Mouse (Mus musculus) embryonic fibroblast, embryonic 13.5 days (primary cell): ENCODE measurements at regions not wholly inside any gene's neighbourhood (a gene's known extent, or its start where the extent isn't known, plus 50 kb on each side); places are given as distances from the start of the nearest gene placed in this dataset.

Experiments
- H3K27ac ChIP-seq: 2 replicates; pipeline ENCODE4 v1.5.1; 2012; ENCODE audit warnings: low read length, control low read depth, inconsistent platforms; ENCODE audit not compliant: insufficient read depth
- H3K4me1 ChIP-seq: 2 replicates; pipeline ENCODE4 v1.6.1; 2011; ENCODE audit warnings: low read length; ENCODE audit not compliant: control insufficient read depth, insufficient read depth
- H3K4me3 ChIP-seq: 2 replicates; pipeline ENCODE4 v1.5.1; 2011; ENCODE audit warnings: mild to moderate bottlenecking, control low read depth, low read length; ENCODE audit not compliant: insufficient read depth
- CTCF ChIP-seq: IDR thresholded peaks from 2 replicates; pipeline ENCODE4 v1.5.1; 2011; ENCODE audit warnings: mild to moderate bottlenecking, control low read depth, low read length, moderate library complexity, borderline replicate concordance; ENCODE audit not compliant: insufficient read depth
- POLR2A ChIP-seq: IDR thresholded peaks from 2 replicates; pipeline ENCODE4 v1.6.1; 2011; ENCODE audit warnings: low read depth, mild to moderate bottlenecking, control low read depth, low read length, moderate library complexity

DNA sequence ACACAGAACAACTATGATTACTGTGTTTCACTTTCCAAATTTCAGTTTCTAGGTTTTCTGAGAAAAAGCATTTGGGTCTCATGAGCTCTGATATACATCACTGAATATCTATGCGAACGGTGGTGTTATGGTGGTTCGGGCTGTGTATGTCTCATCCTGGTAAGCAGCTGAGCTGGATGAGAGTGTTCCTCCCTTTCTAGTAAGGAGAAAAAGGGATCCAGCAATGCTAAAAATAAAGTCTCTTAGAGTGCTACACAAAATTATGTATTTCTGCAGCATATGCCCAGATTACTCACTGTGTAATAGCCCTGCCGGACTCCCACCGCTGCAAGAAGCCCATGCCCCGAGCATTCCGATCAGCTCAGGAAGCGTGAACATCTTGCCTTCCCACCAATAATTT is 173.4 kb upstream of the Ppargc1a start:
- no peak overlapping the region for H3K27ac ChIP-seq
- H3K4me3 ChIP-seq: no peak overlapping the region
- no peaks in the 10 kb centered on the region for H3K4me1 ChIP-seq
- no peak for TF ChIP-seq CTCF
- TF ChIP-seq POLR2A: no peak

DNA sequence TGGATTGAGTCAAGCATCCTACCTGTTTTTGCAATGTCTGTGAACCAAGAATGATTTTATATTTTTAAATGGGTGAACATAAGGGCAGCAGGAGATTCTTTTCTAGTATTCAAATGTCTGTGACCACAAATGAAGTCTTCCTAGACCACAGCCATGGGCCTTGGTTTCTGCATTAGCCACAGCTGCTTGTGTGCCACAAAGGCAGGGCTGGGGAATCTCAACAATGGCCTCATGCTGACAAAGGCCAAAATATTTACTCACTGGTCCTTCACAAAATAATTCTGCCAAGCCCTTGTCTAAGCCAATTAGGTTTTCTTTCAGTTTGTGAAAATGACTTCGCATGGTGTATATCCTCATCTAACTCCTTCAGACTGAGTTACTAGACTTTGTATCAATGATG is 162.7 kb upstream of the Ppargc1a start:
- Histone ChIP-seq H3K4me3 (no peak overlapping the region), H3K4me1 (no peaks in the 10 kb centered on the region), H3K27ac (no peak overlapping the region)
- no peak for TF ChIP-seq POLR2A
- no peak for TF ChIP-seq CTCF

DNA sequence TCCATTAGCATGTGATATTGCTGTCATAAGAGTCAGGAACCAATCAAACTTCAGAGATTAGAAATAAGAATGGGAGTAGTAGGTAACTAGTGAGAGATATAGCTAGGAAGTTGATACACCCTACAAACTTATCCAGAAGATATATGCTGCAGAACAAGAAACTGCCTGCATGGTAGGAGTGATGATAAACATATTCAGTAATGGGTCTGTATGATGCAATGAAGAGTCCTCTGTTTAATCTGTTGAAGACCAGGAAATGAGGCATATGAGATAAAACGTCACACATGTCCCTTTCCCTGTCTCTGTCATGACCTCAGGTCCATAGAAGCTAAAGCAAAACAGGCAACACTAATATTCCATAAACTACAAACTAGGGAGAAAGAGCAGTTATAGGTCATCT is 162.2 kb upstream of the Ppargc1a start:
- H3K4me1 ChIP-seq: no peaks in the 10 kb centered on the region
- H3K27ac ChIP-seq: no peak overlapping the region
- TF ChIP-seq CTCF (no peak), POLR2A (no peak)
- H3K4me3 ChIP-seq: no peak overlapping the region

- H3K4me1 ChIP-seq: no peaks in the 10 kb centered on the region
- H3K4me3 ChIP-seq: no peak overlapping the region
- TF ChIP-seq POLR2A: no peak
- H3K27ac ChIP-seq: no peak overlapping the region
These were observed 159.2 kb upstream of the Ppargc1a start for GRCm38 (mm10) chr5:51726762-51727161.

- Histone ChIP-seq H3K4me3 (no peak overlapping the region), H3K4me1 (no peaks in the 10 kb centered on the region), H3K27ac (no peak overlapping the region)
- no peak for TF ChIP-seq CTCF
- TF ChIP-seq POLR2A: no peak
These were observed 151.4 kb upstream of the Ppargc1a start for GRCm38 (mm10) chr5:51718911-51719310.

- no peaks in the 10 kb centered on the region for H3K4me1 ChIP-seq
- TF ChIP-seq CTCF: no peak
- no peak for TF ChIP-seq POLR2A
- H3K4me3 ChIP-seq: no peak overlapping the region
- no peak overlapping the region for H3K27ac ChIP-seq
These were observed 150.9 kb upstream of the Ppargc1a start for GRCm38 (mm10) chr5:51718451-51718850.

DNA sequence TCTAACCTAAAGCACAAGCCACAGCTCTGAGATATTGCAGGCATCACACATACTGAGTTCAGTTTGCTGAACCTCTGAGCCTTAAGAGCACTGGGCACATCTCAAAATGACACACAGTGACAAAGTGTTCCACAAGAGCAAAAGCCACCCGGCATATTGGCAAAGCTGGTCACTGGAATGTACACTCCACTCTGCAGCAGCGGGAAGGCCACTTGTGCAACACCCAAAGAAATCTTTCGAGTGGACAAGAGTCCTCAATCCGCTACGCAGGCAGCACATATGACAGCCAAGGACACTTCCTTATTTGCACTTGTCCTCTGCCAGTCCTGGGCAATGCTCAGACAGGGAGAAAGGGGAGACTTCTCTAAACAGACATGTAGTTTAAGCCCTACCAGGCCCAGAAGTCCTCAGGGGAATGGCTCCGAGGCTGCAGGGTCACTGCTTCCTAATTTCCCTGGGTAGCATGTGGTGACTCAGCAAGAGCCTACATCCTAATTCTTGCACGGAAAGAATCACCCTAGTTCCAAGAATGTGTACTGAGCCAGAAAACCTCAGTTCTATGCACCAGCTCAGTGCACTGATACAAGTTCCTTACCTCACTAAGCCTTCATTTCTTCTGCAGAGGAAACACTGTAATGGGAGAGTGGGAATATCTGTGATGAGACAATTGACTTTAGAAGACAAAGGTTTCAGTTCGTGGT is 144.5 kb upstream of the Ppargc1a start:
- TF ChIP-seq POLR2A (no peak), CTCF (no peak)
- no peak overlapping the region for H3K4me3 ChIP-seq
- H3K27ac ChIP-seq: no peak overlapping the region
- H3K4me1 ChIP-seq: peaks cover 10% of the 10 kb centered on the region

GRCm38 (mm10) chr5:51710664-51711063 is 143.1 kb upstream of the Ppargc1a start:
- Histone ChIP-seq H3K4me3 (no peak overlapping the region), H3K4me1 (peaks cover 10% of the 10 kb centered on the region), H3K27ac (no peak overlapping the region)
- TF ChIP-seq POLR2A (no peak), CTCF (no peak)

DNA sequence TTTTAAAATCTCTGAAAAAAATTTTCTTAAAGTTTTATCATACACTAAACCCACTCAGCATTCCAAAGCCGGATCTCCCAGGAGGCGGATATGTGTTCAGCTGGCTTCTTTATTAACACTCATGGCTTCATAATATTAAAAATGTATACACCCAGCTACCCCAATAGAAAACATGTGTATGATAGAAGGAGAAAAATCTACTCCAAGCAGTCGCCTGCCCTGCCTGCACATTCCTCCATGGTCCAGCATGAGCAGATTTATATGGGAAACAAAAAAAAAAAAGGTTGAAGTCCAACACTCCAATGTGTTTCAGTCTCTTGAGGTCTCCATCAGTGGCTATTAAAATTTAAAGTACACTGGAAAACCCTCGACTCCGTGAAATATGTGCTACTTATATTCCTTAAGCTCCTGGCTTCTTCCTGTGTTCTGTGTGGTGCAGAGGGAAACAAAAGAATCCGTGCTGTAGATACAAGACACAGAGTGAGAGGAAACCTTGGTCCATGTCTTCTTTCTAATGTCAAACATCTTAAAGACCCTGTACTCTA is 142.0 kb upstream of the Ppargc1a start:
- no peak for TF ChIP-seq CTCF
- no peak for TF ChIP-seq POLR2A
- peaks cover 10% of the 10 kb centered on the region for H3K4me1 ChIP-seq
- no peak overlapping the region for H3K27ac ChIP-seq
- no peak overlapping the region for H3K4me3 ChIP-seq

GRCm38 (mm10) chr5:51679884-51680283 is 112.4 kb upstream of the Ppargc1a start:
- no peak overlapping the region for H3K4me3 ChIP-seq
- no peak overlapping the region for H3K27ac ChIP-seq
- no peaks in the 10 kb centered on the region for H3K4me1 ChIP-seq
- no peak for TF ChIP-seq POLR2A
- TF ChIP-seq CTCF: no peak
